Mouse (Mus musculus) MEL-GATA-1-ER (cell line): Measurements from ENCODE around the gene Tedc1.
A peak's percentile ranks its signal among the peaks of the same experiment; 100 is the strongest.
"Not testable (repeated sequence)": the region's sequence is repeated elsewhere in the genome, so short reads cannot be mapped to it uniquely, and the experiment has no call there.

Source experiments
- DNase-seq: peaks from one replicate; pipeline ENCODE4 v3.0.0-alpha.2; 2012; ENCODE audit warnings: low read depth; ENCODE audit errors: extremely low read depth

The Tedc1 gene

GRCm38 (mm10) chr12:113199132-113199531 lies 42.9 kb downstream of the Tedc1 start:
- DNase-seq, result not testable (repeated sequence)

- no peak for DNase-seq
Observed at GRCm38 (mm10) chr12:113201301-113201700, 45.1 kb downstream of the Tedc1 start.

DNA sequence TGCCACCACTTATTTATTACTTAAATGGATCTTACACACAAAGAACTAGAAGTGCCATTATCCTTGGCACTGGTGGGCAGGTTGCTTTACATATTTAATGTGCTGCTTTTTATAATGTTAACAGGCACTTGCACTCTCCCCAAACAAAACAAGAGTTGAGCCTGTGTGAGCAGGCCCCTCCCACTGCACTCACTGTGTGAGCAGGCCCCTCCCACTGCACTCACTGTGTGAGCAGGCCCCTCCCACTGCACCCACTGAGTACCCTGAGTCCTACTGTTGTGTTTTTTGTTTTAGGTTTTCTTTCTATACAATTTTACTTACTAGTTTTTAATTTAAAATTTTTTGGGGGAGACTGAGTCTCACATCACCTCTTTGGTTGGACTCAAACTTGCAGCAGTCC lies 45.8 kb downstream of the Tedc1 start:
- DNase-seq, result no peak

DNA sequence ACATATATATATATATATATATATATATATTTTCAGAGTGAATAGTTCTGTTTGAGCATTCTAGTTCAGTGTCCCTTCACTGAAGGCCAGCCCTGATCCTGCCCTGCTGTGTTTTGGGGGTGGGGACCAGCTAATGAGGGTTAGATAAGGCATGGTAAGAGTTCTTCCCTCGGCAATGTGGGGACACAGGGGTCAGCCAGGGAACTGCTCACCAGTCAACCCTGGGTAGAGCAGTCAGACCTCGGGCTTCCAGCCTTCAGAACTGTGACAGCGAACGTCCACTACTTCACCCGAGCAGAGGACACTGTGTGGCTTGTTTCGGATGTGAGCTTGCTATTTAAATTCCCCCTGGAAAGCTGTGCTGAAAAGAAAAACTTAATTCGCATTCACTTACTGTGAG lies 47.3 kb downstream of the Tedc1 start:
- DNase-seq, result no peak

GRCm38 (mm10) chr12:113205251-113205942 lies 49.2 kb downstream of the Tedc1 start:
- no peak for DNase-seq

GRCm38 (mm10) chr12:113207737-113208136 lies 51.5 kb downstream of the Tedc1 start:
- no peak for DNase-seq

GRCm38 (mm10) chr12:113210586-113211378 lies 54.6 kb downstream of the Tedc1 start:
- peak; percentile 71 for DNase-seq

- DNase-seq, result peak; percentile 72
Observed at GRCm38 (mm10) chr12:113211772-113212171, 55.6 kb downstream of the Tedc1 start.

- DNase-seq, result peak; percentile 97
Observed at GRCm38 (mm10) chr12:113212326-113212924, 56.2 kb downstream of the Tedc1 start.

DNA sequence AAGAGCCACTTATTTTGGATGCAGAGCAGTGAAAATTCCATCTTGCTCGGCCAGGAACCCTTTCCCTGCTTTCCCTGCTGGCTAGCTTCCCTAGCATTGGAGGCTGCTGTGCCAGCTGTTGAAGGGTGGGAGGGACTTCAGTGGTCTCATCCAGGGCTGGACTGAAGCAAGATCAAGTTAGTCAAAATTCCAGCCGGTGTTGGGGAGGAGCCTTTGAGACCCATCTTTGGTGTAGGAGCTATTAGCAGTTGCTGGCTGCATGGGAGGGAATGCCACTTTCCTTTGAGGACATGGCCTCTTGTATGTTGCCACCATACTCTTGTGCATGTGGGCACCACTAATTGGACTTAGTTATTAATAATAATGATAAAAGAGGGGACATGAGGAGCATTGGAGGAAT lies 57.0 kb downstream of the Tedc1 start:
- peak; percentile 56 for DNase-seq

DNA sequence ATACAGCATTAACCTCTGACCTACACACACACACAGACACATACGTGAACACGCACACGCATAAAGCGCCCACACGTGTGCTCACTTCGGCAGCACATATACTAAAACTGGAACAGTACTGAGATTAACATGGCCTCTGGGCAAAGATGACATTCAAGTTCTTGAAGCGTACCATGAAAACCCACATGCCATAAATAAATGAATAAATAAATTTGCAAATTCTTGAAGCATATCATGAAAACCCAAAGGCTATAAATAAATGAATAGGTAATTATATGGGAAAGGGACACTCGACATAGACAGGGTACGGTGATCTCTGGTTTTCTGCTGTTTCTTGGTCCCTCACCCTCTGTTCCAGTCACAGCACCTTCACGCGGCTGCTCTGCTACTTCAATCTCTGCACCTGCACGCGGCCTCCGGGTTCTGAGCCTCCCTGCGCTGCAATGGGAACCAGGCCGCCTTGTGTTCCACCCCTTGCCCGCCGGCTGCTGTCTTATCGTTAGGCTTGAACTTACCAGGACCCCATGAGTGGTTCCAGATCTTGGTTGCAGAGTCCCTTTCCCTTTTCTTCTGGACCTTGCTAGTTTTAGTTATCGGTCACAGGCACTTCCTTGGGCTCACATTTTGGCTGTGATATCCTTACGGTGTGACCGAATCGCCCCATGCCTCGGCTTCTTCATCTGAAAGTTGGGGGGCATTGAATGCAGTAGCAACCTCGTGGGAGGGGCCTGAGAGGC lies 58.0 kb downstream of the Tedc1 start:
- peak; percentile 92 for DNase-seq

DNA sequence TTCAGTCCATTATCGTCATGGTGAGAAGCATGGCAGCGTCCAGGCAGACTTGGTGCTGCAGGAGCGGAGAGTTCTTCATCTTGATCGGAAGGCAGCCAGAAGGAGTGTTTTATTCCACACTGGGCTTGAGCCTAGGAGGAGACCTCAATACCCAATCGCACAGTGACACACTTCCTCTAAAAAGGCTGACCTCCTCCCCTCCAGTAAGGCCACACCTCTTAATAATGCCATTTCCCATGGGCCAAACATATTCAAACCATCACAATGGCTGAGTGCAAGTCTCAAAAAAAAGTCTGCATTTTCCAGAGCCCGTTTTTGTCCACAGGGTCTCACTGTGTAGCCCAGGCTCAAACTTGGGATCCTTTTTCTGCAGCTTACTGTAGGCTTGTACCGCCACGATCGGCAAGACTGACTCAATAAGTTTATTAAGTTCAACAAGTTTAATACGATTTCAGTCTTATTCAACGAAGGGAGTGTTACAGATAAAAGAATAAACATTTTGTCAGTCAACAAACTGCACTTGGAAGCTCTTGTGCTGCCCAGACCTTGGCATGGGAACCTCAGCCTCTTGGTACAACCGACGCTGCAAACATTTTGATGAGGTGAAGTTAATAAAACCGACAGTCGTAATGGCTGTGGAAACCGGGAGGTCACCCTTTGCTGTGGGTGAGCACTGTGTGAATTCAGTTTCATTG lies 58.9 kb downstream of the Tedc1 start:
- peak; percentile 100 for DNase-seq
